Mouse (Mus musculus) hindbrain, embryonic 14.5 days (tissue): ENCODE results near the gene Cwh43. TPM values are rescaled to one million over a fixed set of nuclear protein-coding genes. Genes with fewer than 3 reads are reported as not detected.
A peak's percentile ranks its signal among the peaks of the same experiment; 100 is the strongest.

Source experiments
- ATAC-seq: fragments of 200-750 bp; cut with Nextera tagmentation; 2 replicates; pipeline ENCODE4 v1.8.0; 2017; ENCODE audit warnings: moderate number of reproducible peaks, mild to moderate bottlenecking, moderate TSS enrichment, moderate library complexity; ENCODE audit not compliant: low FRiP score
- DNase-seq: peaks from one replicate; pipeline ENCODE4 v3.0.0-alpha.2; 2015; ENCODE audit warnings: low spot score
- H3K27ac ChIP-seq: fragments of 300-500 bp; sonication (generic); 2 replicates; pipeline ENCODE4 v1.5.1; 2014; ENCODE audit warnings: mild to moderate bottlenecking, moderate library complexity
- H3K27me3 ChIP-seq: fragments of 300-500 bp; sonication (generic); 2 replicates; pipeline ENCODE4 v1.6.1; 2014; ENCODE audit warnings: mild to moderate bottlenecking, low read length, mixed read lengths; ENCODE audit not compliant: control insufficient read depth, insufficient read depth
- H3K36me3 ChIP-seq: fragments of 300-500 bp; sonication (generic); replicated peaks from 2 replicates; pipeline ENCODE4 v1.6.1; 2014; ENCODE audit not compliant: control insufficient read depth, insufficient read depth
- H3K4me1 ChIP-seq: fragments of 300-500 bp; sonication (generic); replicated peaks from 2 replicates; pipeline ENCODE4 v1.6.1; 2014; ENCODE audit warnings: antibody characterized with exemption, low read length, mixed read lengths; ENCODE audit not compliant: control insufficient read depth, insufficient read depth
- H3K4me2 ChIP-seq: fragments of 300-500 bp; sonication (generic); replicated peaks from 2 replicates; pipeline ENCODE4 v1.6.1; 2014; ENCODE audit warnings: mild to moderate bottlenecking, moderate library complexity
- H3K4me3 ChIP-seq: fragments of 300-500 bp; sonication (generic); replicated peaks from 2 replicates; pipeline ENCODE4 v1.5.1; 2014; ENCODE audit warnings: mild to moderate bottlenecking, low read length
- H3K9ac ChIP-seq: fragments of 300-500 bp; sonication (generic); 2 replicates; pipeline ENCODE4 v1.6.1; 2014
- H3K9me3 ChIP-seq: fragments of 300-500 bp; sonication (generic); 2 replicates; pipeline ENCODE4 v1.6.1; 2016; ENCODE audit warnings: low read length; ENCODE audit not compliant: control insufficient read depth
- WGBS: fragments of 180-500 bp; shearing (Covaris S2); extraction: QIAGEN DNeasy Blood & Tissue Kit; methylation state at CpG from one replicate; pipeline ENCODE4 v1.1.7; 2014; 5-methylcytosine and 5-hydroxymethylcytosine counted together
- polyA plus RNA-seq: library from polyadenylated mRNA; unstranded; fragments of >200 nt; fragmentation: Nextera tagmentation; extraction: Ambion mirVana; gene quantifications from 2 replicates; pipeline ENCODE4 v1.2.1, GENCODE M21; 2014

The Cwh43 gene
- polyA plus RNA-seq, 1 experiment from 2014 or later = 0.32 TPM

- ATAC-seq (no peak), DNase-seq (no peak)
- H3K27ac ChIP-seq = no peak overlapping the region
- H3K4me1 ChIP-seq = peaks cover 10% of the 10 kb centered on the region
- WGBS = 48% methylated on average over 4 of the region's 4 CpGs
- no peak overlapping the region for H3K4me2 ChIP-seq
- no peaks in the 10 kb centered on the region for H3K36me3 ChIP-seq
- H3K4me3 ChIP-seq = no peak overlapping the region
- no peaks in the 10 kb centered on the region for H3K9me3 ChIP-seq
- H3K9ac ChIP-seq = no peak overlapping the region
- no peaks in the 10 kb centered on the region for H3K27me3 ChIP-seq
Measured at GRCm38 (mm10) chr5:73486451-73486850, 80.6 kb downstream of the Cwh43 start.

GRCm38 (mm10) chr5:73489915-73490314 lies 84.0 kb downstream of the Cwh43 start:
- H3K4me1 ChIP-seq = peaks cover 18% of the 10 kb centered on the region
- H3K27me3 ChIP-seq = no peaks in the 10 kb centered on the region
- H3K9ac ChIP-seq = peak overlapping the region; percentile 66
- ATAC-seq (no peak), DNase-seq (peak; percentile 42)
- peak overlapping the region; percentile 87 for H3K27ac ChIP-seq
- peak overlapping the region; percentile 93 for H3K4me3 ChIP-seq
- WGBS = 4% methylated on average over 14 of the region's 14 CpGs
- H3K36me3 ChIP-seq = no peaks in the 10 kb centered on the region
- H3K4me2 ChIP-seq = peak overlapping the region; percentile 70
- H3K9me3 ChIP-seq = no peaks in the 10 kb centered on the region

GRCm38 (mm10) chr5:73490596-73491073 lies 84.8 kb downstream of the Cwh43 start:
- H3K4me1 ChIP-seq = peaks cover 18% of the 10 kb centered on the region
- H3K9me3 ChIP-seq = no peaks in the 10 kb centered on the region
- under 1% methylated on average over 37 of the region's 37 CpGs for WGBS
- peak overlapping the region; percentile 96 for H3K27ac ChIP-seq
- DNase-seq = peak; percentile 97
- peak overlapping the region; percentile 93 for H3K4me3 ChIP-seq
- no peaks in the 10 kb centered on the region for H3K27me3 ChIP-seq
- H3K4me2 ChIP-seq = peak overlapping the region; percentile 90
- H3K9ac ChIP-seq = peak overlapping the region; percentile 66
- ATAC-seq = peak; percentile 96
- no peaks in the 10 kb centered on the region for H3K36me3 ChIP-seq

DNA sequence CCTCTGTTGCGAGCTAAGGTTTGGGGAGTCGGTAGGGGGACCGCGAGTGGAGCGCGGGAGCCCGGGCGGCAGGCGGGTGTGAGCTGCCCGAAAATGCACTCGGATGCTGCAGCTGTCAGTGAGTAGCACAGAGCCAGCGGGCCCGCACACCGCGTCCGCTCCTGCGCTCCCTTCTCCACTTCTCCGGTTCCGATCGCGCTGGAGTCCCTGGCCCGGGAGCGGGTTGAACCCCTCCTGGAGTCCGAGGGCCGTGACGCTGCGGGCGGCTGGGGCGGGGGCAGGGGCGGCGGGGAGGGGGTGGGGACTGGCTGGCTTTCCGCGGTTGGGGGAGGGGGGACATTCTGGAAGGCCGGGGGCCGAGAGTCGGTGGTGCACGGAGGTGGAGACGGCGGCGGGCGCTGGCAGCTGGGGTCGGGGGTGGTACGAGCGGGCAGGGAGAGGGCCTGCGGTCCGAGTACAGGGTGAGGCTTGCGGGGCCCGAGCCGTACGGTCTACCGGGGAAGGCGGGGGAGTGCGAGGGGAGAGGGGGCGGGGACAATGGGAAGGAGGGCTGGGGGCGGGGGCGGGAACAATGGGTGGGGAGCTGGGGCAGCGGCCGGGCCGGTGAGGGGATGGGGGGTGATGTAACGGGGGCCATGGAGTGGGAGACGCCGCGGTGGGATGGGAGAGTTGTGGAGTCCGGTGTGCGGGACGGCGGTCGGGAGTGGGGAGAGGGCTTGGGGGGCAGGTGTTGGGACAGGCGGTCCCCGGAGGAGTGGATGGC lies 85.4 kb downstream of the Cwh43 start:
- H3K4me3 ChIP-seq = peak overlapping the region; percentile 93
- peak overlapping the region; percentile 90 for H3K4me2 ChIP-seq
- ATAC-seq (peak; percentile 24), DNase-seq (no peak)
- H3K9ac ChIP-seq = peak overlapping the region; percentile 84
- no peaks in the 10 kb centered on the region for H3K9me3 ChIP-seq
- H3K27me3 ChIP-seq = no peaks in the 10 kb centered on the region
- H3K4me1 ChIP-seq = peaks cover 14% of the 10 kb centered on the region
- no peaks in the 10 kb centered on the region for H3K36me3 ChIP-seq
- under 1% methylated on average over 63 of the region's 70 CpGs for WGBS
- peak overlapping the region; percentile 96 for H3K27ac ChIP-seq

DNA sequence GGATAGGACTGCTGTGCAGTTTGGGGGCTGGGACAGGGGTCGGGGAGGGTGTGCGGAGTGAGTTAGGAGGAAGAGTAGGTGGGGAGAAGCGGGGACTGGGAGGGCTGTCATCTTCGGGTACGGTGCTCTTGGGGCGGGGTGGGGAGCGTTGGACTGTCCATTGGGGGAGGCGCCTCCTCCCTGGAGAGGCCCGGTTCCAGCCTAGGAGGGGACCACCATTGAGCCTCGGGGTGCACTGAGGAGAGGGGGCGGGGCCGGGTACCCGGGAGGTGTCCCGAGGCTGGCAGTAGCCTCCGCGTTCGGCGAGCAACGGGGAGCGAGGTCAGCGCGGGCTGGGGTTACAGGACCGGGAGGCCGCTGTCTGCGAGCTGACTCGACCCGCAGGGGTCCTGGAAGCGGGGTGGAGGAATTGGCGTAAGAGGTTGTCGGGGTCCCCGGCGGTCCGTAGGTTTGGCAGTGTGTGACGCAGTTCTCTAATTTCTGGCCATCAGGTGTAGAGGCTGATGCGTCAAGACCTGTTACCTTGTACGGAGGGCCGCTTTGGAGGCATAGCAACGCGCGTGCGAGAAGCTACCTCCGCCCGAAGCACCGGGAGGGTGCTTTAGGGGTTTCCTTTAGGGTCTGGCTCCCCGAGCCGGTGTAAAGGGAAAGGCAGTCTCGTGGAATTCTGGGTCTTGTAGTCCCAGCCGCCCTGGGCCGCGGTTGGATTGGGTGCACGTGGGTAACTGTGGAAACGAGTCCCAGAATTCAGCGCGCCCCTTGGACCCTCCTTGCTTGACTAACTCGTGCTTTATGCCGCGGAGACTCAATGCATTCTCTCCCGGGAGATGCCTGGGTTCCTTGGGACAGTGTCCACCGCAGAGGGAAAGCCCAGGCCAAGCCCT lies 86.2 kb downstream of the Cwh43 start:
- Histone ChIP-seq H3K36me3 (no peaks in the 10 kb centered on the region), H3K9me3 (no peaks in the 10 kb centered on the region), H3K27ac (peak overlapping the region; percentile 96), H3K4me1 (peaks cover 14% of the 10 kb centered on the region), H3K9ac (peak overlapping the region; percentile 84), H3K27me3 (no peaks in the 10 kb centered on the region), H3K4me2 (peak overlapping the region; percentile 90), H3K4me3 (peak overlapping the region; percentile 93)
- 1% methylated on average over 57 of the region's 59 CpGs for WGBS
- DNase-seq (peak; percentile 90), ATAC-seq (peak; percentile 69)

GRCm38 (mm10) chr5:73497401-73497800 lies 91.5 kb downstream of the Cwh43 start:
- Histone ChIP-seq H3K4me3 (no peak overlapping the region), H3K9ac (no peak overlapping the region), H3K36me3 (no peaks in the 10 kb centered on the region), H3K4me1 (0 out of 2 replicates have a peak, but pooled peaks cover 7% of the 10 kb centered on the region), H3K27me3 (no peaks in the 10 kb centered on the region), H3K4me2 (no peak overlapping the region), H3K9me3 (no peaks in the 10 kb centered on the region), H3K27ac (no peak overlapping the region)
- no peak for ATAC-seq
- 85% methylated on average over 3 of the region's 3 CpGs for WGBS
- no peak for DNase-seq

- no peak for DNase-seq
- no peak overlapping the region for H3K27ac ChIP-seq
- H3K9ac ChIP-seq = no peak overlapping the region
- H3K4me3 ChIP-seq = no peak overlapping the region
- no peaks in the 10 kb centered on the region for H3K4me1 ChIP-seq
- no peak for ATAC-seq
- 82% methylated on average over 8 of the region's 8 CpGs for WGBS
- H3K4me2 ChIP-seq = no peak overlapping the region
- H3K36me3 ChIP-seq = no peaks in the 10 kb centered on the region
- H3K9me3 ChIP-seq = no peaks in the 10 kb centered on the region
- no peaks in the 10 kb centered on the region for H3K27me3 ChIP-seq
Measured at GRCm38 (mm10) chr5:73498559-73498958, 92.7 kb downstream of the Cwh43 start.

GRCm38 (mm10) chr5:73500867-73501440 lies 95.1 kb downstream of the Cwh43 start:
- Histone ChIP-seq H3K9me3 (no peaks in the 10 kb centered on the region), H3K27me3 (no peaks in the 10 kb centered on the region), H3K4me1 (no peaks in the 10 kb centered on the region), H3K4me2 (no peak overlapping the region), H3K27ac (no peak overlapping the region), H3K36me3 (no peaks in the 10 kb centered on the region), H3K9ac (no peak overlapping the region), H3K4me3 (no peak overlapping the region)
- no peak for ATAC-seq
- 90% methylated on average over 7 of the region's 7 CpGs for WGBS
- no peak for DNase-seq

DNA sequence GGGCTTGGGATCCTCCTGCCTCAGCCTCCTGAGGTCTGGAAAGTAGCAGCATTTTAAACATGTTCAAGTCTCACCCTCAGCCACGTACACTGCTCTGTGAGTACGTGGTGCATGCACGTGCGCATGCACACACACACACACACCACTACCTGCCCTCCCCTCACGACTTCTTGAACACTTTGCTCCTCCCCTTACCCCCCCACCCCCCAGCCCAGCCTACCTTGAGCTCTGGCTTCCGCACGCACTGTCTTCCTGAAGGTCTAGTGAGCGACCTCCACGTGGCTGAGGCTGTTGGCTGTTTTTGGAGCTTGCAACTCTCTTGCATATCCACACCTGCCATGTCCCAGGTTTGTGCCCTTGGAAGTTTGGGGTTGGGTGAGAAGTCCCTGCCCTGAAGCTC lies 96.5 kb downstream of the Cwh43 start:
- Histone ChIP-seq H3K9ac (no peak overlapping the region), H3K27ac (no peak overlapping the region), H3K9me3 (no peaks in the 10 kb centered on the region), H3K27me3 (no peaks in the 10 kb centered on the region), H3K4me1 (no peaks in the 10 kb centered on the region; the same call in 1 of the 2 replicates), H3K4me3 (no peak overlapping the region), H3K4me2 (no peak overlapping the region), H3K36me3 (no peaks in the 10 kb centered on the region)
- DNase-seq = no peak
- ATAC-seq = no peak
- WGBS = 91% methylated on average over 9 of the region's 9 CpGs
